12 mouse cellular contexts compared by ENCODE assay signal in genomic region chr13:45165159-45165558, GRCm38 (mm10).
DNase-seq lines count a peak whose midpoint lies in the region; ATAC-seq and TF ChIP-seq lines count a peak whose summit lies in the region.
"Had no signal": no experiment of that assay in that cellular context is flagged by ENCODE, and none has a peak within 500 bp of the region (broad histone marks: within the 10 kb centered on the region; RNA-seq: fewer than 3 reads in every experiment).

No protein-coding gene starts in this region.

- no peaks in the 10 kb centered on the region for H3K36me3 ChIP-seq in heart, embryonic 11.5 days (ENCODE audit: control insufficient read depth, insufficient read depth, low read length)
- no peaks in the 10 kb centered on the region for H3K36me3 ChIP-seq in MEL (ENCODE audit: control insufficient read depth in 1 of 2, insufficient read depth in 2 of 2, low read length in 2 of 2)
- no peaks in the 10 kb centered on the region for H3K36me3 ChIP-seq in splenic B cell, adult 2 months (ENCODE audit: control insufficient read depth, insufficient read depth, low read length, poor library complexity, severe bottlenecking)

- peak; percentile 12 for DNase-seq in heart, postnatal 4 days
- peak; percentile 21 for DNase-seq in lung, postnatal 36 days
- no peak for DNase-seq in lung, adult 18-20 months
- DNase-seq in MEL (ENCODE audit: low read depth, low spot score), result peak; percentile 38
- DNase-seq in splenic B cell, adult 2 months (ENCODE audit: low read depth, low spot score), result peak; percentile 33
- no peak for DNase-seq in frontal cortex, postnatal 36 days (ENCODE audit: low spot score in 2 of 2)
- DNase-seq: cerebellum, adult 9-10 months; layer of hippocampus, adult 9-11 months; lung, postnatal 10 days had no signal

- H3K9ac ChIP-seq in heart, embryonic 11.5 days (ENCODE audit: low read depth, low read length), result no peak overlapping the region
- H3K9ac ChIP-seq in MEL (ENCODE audit: control insufficient read depth, low read depth, low read length, poor library complexity, severe bottlenecking), result no peak overlapping the region
- H3K9ac ChIP-seq: forebrain, embryonic 13.5 days had no signal

- H3K4me3 ChIP-seq in heart, embryonic 11.5 days (ENCODE audit: low read depth, low read length), result no peak overlapping the region
- H3K4me3 ChIP-seq in MEL (ENCODE audit: control insufficient read depth in 1 of 2, insufficient read depth in 1 of 2, low read depth in 2 of 2, low read length in 2 of 2), result no peak overlapping the region
- H3K4me3 ChIP-seq: forebrain, embryonic 13.5 days had no signal

- H3K27me3 ChIP-seq in heart, embryonic 11.5 days (ENCODE audit: control insufficient read depth, insufficient read depth, low read length), result no peaks in the 10 kb centered on the region
- H3K27me3 ChIP-seq in MEL (ENCODE audit: control insufficient read depth in 1 of 2, insufficient read depth in 2 of 2, low read length in 2 of 2), result peaks cover 2 to 6% of the 10 kb centered on the region in 2 experiments; a peak in 2 of 4 replicates
- no peaks in the 10 kb centered on the region for H3K27me3 ChIP-seq in splenic B cell, adult 2 months (ENCODE audit: control insufficient read depth, insufficient read depth, low read length, poor library complexity, severe bottlenecking)
- H3K27me3 ChIP-seq: forebrain, embryonic 13.5 days had no signal

- H3K4me2 ChIP-seq in heart, embryonic 11.5 days, result no peak overlapping the region
- H3K4me2 ChIP-seq: forebrain, embryonic 13.5 days had no signal

- no peak overlapping the region for H3K27ac ChIP-seq in heart, embryonic 11.5 days (ENCODE audit: low read depth, low read length)
- H3K27ac ChIP-seq in MEL (ENCODE audit: control insufficient read depth, low read depth, low read length), result no peak overlapping the region
- H3K27ac ChIP-seq: forebrain, embryonic 13.5 days had no signal

- WGBS in heart, embryonic 11.5 days (ENCODE audit: insufficient replicate concordance), result 72% methylated on average over 3 of the region's 3 CpGs

- peak; percentile 32 to 63 (median 56) for TF ChIP-seq CTCF in MEL (IDR thresholded peaks at IDR 0.05 in 2 of 3, conservative IDR thresholded peaks at IDR 0.05 in 1 of 3; ENCODE audit: control insufficient read depth in 1 of 3, insufficient read depth in 1 of 3, low read depth in 2 of 3, low read length in 3 of 3, poor library complexity in 1 of 3, severe bottlenecking in 1 of 3)

- TF ChIP-seq EP300 in MEL (IDR thresholded peaks at IDR 0.05; ENCODE audit: low read depth in 1 of 2, low read length in 2 of 2), result no peak

- no peaks in the 10 kb centered on the region for H3K9me3 ChIP-seq in heart, embryonic 11.5 days (replicated peaks; ENCODE audit: control insufficient read depth, low read length)
- no peaks in the 10 kb centered on the region for H3K9me3 ChIP-seq in MEL (replicated peaks; ENCODE audit: insufficient read depth, low read length)
- H3K9me3 ChIP-seq: forebrain, embryonic 13.5 days had no signal

- no peaks in the 10 kb centered on the region for H3K79me2 ChIP-seq in MEL (ENCODE audit: control insufficient read depth, insufficient read depth, low read length, poor library complexity)

- peak; percentile 48 for TF ChIP-seq RAD21 in MEL (IDR thresholded peaks at IDR 0.05; ENCODE audit: low read depth, low read length)

- ATAC-seq in heart, embryonic 11.5 days (replicated peaks; ENCODE audit: insufficient number of reproducible peaks, low FRiP score, low TSS enrichment), result no peak
- no peak for ATAC-seq in frontal cortex, adult (ENCODE audit: low TSS enrichment)
- ATAC-seq: forebrain, embryonic 13.5 days had no signal

- TF ChIP-seq POLR2A in MEL (IDR thresholded peaks at IDR 0.05; ENCODE audit: control insufficient read depth in 1 of 2, insufficient read depth in 1 of 2, low read depth in 1 of 2, low read length in 2 of 2, poor library complexity in 1 of 2), result no peak

- H3K4me1 ChIP-seq in heart, embryonic 11.5 days (ENCODE audit: control insufficient read depth, insufficient read depth, low read length), result no peaks in the 10 kb centered on the region
- H3K4me1 ChIP-seq in MEL (ENCODE audit: control insufficient read depth in 1 of 2, insufficient read depth in 2 of 2, low read length in 2 of 2), result no peaks in the 10 kb centered on the region
- H3K4me1 ChIP-seq: forebrain, embryonic 13.5 days had no signal

TF ChIP-seq in MEL, 35 proteins besides CTCF, POLR2A, EP300 and RAD21:
- TF ChIP-seq CHD2 (IDR thresholded peaks at IDR 0.05; ENCODE audit: low read length) (no peak), RCOR1 (IDR thresholded peaks at IDR 0.05; ENCODE audit: low read depth, low read length) (no peak), USF1 (IDR thresholded peaks at IDR 0.05; ENCODE audit: low read depth, low read length) (no peak), SMC3 (IDR thresholded peaks at IDR 0.05; ENCODE audit: low read depth, low read length) (peak; percentile 65), ZC3H11A (IDR thresholded peaks at IDR 0.05; ENCODE audit: low read depth, low read length) (0 out of 2 replicates have a peak, but pooled peaks have one; percentile 26), POLR2AphosphoS2 (IDR thresholded peaks at IDR 0.05; ENCODE audit: low read length) (no peak), MAZ (IDR thresholded peaks at IDR 0.05; ENCODE audit: low read depth, low read length) (no peak), GATA1 (IDR thresholded peaks at IDR 0.05; ENCODE audit: low read depth, low read length) (no peak), NELFE (IDR thresholded peaks at IDR 0.05; ENCODE audit: low read depth, low read length) (no peak), TCF12 (IDR thresholded peaks at IDR 0.05; ENCODE audit: low read depth, low read length) (no peak), MYB (IDR thresholded peaks at IDR 0.05; ENCODE audit: low read depth, low read length) (no peak), ZMIZ1 (IDR thresholded peaks at IDR 0.05; ENCODE audit: low read depth, low read length) (no peak)

Comparison
In these comparisons a context has a peak if more than half of its experiments do, and no peak if none do; other contexts are left out.
1. DNase-seq: peak in heart, postnatal 4 days (single experiment), lung, postnatal 36 days (single experiment), MEL (single experiment) and splenic B cell, adult 2 months (single experiment); none in lung, adult 18-20 months (0 of 2) and frontal cortex, postnatal 36 days (0 of 2).